Mouse (Mus musculus): ENCODE measurements at regions not wholly inside any gene's neighbourhood (a gene's known extent, or its start where the extent isn't known, plus 50 kb on each side); places are given as distances from the start of the nearest gene placed in this dataset.
A peak's percentile ranks its signal among the peaks of the same experiment; 100 is the strongest.

- DNase-seq, result no peak
These were observed 146.0 kb downstream of the Zfp36l1 start for GRCm38 (mm10) chr12:79966621-79967490.

DNA sequence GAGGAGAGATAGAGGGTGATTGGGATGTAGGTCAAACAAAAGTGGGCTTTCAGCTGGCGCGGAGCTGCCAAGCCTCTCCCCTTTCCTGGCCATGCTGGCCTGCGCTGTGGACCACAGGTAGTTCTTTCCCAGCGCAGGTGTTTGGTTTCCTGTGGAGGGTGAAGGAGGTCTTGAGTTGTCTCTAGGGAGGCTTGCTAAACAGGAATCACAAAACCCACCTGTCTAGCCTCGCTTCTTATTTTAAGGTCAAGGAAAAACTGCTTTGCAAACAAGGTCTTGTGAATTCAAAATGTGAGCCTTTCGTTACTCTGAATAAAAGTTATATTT, 146.6 kb downstream of the Zfp36l1 start:
- no peak for DNase-seq

- peak; percentile 59 for DNase-seq
These were observed 147.1 kb downstream of the Zfp36l1 start for GRCm38 (mm10) chr12:79965471-79966288.

DNA sequence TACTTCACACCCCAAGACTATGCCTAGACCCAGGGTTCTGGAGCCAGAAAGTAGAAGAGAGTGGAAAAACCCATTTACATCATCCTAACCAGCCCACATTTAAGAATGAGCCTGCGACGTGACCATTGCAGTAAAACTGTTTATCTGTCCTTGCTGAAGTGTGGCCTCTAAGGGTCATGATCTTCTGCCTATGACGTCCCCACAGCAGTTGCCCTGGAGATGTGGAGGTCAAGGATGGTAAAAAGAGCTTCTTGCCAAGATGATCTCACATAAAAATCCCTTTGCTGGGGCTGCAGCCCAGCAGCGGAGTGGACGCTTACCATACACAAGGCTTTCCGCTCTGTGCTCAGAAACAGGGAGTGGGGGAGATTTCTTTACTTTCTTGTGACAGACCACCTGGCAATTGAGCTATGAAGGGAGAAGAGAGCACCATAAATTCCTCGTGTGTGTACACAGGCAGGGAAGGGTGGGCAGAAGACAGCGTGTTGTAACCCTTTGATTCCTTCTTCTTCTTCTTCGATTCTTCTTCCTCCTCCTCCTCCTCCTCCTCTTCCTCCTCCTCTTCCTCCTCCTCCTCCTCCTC, 149.3 kb downstream of the Zfp36l1 start:
- DNase-seq, result no peak

GRCm38 (mm10) chr12:79962649-79963236, 150.1 kb downstream of the Zfp36l1 start:
- no peak for DNase-seq

- DNase-seq, result no peak
These were observed 150.9 kb downstream of the Zfp36l1 start for GRCm38 (mm10) chr12:79961881-79962280.

DNA sequence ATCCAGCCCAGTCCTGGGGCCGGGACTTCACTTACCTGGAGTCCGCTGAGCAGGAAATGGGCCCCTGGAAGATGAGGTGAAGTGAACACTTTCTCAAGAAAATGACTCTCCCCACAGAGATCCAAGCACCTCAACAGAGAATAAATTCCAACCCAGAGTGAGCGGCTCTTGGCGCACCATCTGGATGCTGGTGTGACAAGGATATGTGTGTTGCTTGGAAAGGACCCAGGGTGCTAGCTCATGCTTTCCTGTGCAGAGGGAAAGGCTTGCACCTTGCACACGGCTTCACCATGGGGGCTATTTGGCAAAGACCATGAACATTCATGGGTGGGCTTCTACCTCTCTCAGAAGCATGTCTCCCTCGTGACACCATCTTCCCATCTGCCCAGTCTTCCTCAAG, 151.7 kb downstream of the Zfp36l1 start:
- no peak for DNase-seq

- DNase-seq, result no peak
These were observed 152.4 kb downstream of the Zfp36l1 start for GRCm38 (mm10) chr12:79960446-79960845.

DNA sequence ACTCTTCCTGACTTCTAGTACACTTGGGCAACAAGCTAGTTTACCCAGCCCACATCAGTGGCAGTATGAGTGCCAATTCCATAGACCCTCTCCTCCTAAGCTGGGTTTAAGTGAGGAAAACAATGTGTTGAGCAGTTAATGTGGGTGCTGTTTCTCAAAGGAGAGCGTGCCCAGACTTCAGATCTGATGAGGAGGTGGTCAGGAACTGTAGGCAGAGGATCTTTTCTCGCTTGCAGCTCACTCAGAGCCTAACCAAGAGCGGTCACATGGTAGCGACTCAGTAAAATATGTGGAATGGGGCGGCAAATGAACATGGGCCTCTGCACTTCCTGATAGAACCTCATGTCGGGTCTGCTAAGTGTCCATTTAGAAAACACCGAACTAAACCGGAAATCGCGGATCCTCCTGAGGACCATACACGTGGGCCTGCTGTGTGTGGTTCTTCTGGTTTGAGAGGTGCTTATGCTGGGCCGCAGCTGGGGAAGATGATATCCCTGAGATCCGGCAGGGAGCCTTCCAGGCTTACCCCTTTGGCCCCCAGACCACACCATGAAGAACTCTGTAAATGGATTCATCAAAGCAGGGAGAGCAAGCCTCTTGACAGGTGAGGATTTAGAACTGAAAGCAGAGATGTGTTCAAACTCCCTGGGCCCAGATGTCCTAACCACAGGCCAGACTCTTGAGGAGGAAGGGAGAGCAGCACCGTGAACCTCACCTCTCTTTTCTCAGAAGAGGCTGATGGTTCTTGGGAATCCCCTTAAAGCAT, 153.1 kb downstream of the Zfp36l1 start:
- no peak for DNase-seq

GRCm38 (mm10) chr12:79957211-79957610, 155.6 kb downstream of the Zfp36l1 start:
- no peak for DNase-seq

DNA sequence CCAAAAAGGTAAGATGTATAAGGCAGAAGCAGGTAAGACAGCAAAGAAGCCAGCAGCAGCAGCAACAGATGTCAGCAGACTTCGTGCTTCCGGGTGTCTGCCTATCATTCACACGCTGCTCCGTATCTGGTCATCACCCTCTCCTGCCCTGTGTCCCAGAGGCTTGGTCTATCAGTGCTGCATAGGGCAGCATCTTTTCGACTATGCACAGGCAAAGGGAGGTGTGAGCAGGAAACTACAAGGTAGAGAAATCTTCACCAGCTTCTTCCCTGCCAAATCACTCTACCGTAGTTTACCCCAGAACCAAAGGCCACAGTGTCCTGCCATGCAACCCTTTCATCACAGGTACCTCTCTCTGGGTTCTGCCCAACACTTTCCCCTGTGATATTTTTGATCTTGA, 156.5 kb downstream of the Zfp36l1 start:
- DNase-seq, result no peak

GRCm38 (mm10) chr12:79955501-79955900, 157.3 kb downstream of the Zfp36l1 start:
- DNase-seq, result no peak

GRCm38 (mm10) chr12:79950579-79951112, 162.2 kb downstream of the Zfp36l1 start:
- DNase-seq, result no peak

GRCm38 (mm10) chr12:79949101-79949824, 163.6 kb downstream of the Zfp36l1 start:
- peak; percentile 47 for DNase-seq

GRCm38 (mm10) chr12:79947574-79947973, 165.2 kb downstream of the Zfp36l1 start:
- DNase-seq, result no peak

- DNase-seq, result no peak
These were observed 166.0 kb downstream of the Zfp36l1 start for GRCm38 (mm10) chr12:79946777-79947176.

- DNase-seq, result no peak
These were observed 166.9 kb downstream of the Zfp36l1 start for GRCm38 (mm10) chr12:79945899-79946298.

DNA sequence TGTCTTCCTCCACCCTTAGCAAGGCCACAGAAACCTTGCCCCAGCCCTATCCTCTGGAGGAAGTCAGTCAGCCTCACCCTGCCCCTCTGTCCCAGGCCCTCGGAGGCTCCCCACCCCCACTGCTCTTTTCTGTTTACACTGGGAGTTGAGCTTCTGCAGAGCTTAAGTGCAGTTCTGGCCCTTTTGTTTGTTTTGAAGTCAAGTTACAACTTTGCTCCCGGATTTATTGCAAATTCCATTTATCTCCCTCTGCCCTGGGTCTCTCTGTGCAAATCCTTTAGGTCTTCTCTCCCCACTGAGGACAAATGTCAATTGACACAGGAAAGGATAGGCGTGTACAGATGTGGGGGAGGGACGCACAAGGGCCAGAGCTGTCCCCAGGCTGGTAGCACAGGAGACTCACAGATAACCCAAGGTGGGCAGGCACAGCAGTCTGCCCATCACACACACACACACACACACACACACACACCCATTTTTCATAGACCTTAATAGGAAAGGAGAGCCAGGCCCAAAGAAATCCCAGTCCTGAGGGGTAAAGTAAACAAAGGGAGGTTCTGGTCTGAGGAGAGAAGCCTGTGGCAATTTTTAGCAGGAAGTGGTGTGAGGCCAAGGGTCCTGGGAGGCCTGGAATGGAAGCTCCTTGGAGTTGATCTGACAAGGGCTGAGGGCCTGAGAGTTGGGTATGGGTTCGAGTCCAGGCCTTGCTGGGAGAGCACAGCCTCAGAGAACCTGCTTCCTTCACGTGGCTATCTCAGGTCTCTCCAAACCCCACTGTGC, 167.9 kb downstream of the Zfp36l1 start:
- DNase-seq, result peak; percentile 75

- DNase-seq, result no peak
These were observed 168.7 kb downstream of the Zfp36l1 start for GRCm38 (mm10) chr12:79944090-79944489.

GRCm38 (mm10) chr12:79942563-79943131, 170.2 kb downstream of the Zfp36l1 start:
- no peak for DNase-seq
